Mouse (Mus musculus) embryo, embryonic 11.5 days (tissue): ENCODE measurements around the gene Hint2.

ENCODE experiments used
- DNase-seq: peaks from one replicate; pipeline ENCODE4 v3.0.0-alpha.2; 2012; ENCODE audit warnings: low read depth, low spot score

Gene Hint2

GRCm38 (mm10) chr4:43604751-43605685, 51.2 kb downstream of the Hint2 start:
- DNase-seq: no peak
